Mouse (Mus musculus) common myeloid progenitor, adult 5-6 weeks (primary cell): Measurements from ENCODE around the gene Rnf220. TPM values are rescaled to one million over a fixed set of nuclear protein-coding genes. Genes with fewer than 3 reads are reported as not detected.

Experiments
- ATAC-seq: replicated peaks from 2 replicates; pipeline ENCODE4 v1.8.0; 2016; ENCODE audit warnings: low read depth, mild to moderate bottlenecking, moderate TSS enrichment, inconsistent platforms; ENCODE audit not compliant: poor library complexity, severe bottlenecking
- total RNA-seq: library from RNA; stranded (forward); fragments of 200-1000, 187-1606 nt; gene quantifications from 2 replicates; pipeline ENCODE4 v1.2.3, GENCODE M21; 2017

The Rnf220 gene
- total RNA-seq, 1 experiment from 2014 or later: 86.4 TPM

DNA sequence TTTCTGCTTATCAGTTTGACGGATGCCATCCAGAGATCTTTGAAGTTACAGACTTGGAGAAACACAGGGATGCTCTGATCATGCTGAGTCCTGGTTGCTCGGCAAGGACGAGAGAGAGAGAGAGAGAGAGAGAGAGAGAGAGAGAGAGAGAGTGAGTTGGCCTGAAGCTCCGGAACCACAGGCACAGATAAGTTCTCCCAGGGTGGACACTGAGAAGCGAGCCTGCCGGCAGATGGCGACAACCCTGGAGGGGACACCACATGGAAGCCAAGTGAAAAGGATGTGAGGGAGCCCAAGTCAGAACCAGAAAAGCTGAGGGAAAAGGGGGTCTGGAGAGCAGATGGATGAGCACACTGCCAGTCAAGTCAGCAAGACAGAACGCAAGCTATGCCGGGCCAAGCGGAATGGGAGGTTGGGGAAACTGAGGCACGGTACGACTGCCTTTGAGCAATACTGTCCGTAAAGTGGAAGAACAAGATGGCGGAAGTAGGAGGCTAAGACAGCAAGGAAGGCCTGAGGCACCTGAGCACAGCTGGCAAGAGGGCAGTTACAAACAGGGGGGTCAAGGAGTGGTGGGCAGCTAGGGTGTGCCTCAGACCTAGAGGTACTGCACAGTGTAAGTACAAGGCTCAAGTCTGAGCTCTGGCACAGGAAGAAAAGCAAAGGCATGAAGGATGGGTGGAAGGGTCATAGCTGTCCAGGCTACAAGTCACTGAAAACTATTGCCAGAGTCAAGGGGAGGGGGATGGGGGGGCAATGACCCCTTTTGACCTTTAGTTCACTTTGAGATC, 107.4 kb downstream of the Rnf220 start:
- no peak for ATAC-seq

DNA sequence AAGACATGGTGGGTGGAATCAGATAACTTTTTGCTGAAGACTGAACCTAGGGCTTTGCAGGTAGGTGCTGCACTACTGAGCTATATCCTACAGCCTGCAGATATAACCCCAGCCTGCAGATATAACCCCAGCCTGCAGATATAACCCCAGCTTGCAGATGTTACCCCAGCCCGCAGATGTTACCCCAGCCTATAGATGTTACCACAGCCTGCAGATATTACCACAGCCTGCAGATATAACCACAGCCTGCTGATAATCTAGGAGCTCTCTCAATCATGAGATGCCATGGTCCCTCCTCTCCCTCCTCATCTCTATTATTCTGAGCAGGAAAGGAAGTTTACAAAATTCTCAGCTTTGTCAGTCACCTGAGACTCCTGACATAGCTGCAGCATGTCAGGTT, 111.6 kb downstream of the Rnf220 start:
- ATAC-seq: peak; percentile 51

DNA sequence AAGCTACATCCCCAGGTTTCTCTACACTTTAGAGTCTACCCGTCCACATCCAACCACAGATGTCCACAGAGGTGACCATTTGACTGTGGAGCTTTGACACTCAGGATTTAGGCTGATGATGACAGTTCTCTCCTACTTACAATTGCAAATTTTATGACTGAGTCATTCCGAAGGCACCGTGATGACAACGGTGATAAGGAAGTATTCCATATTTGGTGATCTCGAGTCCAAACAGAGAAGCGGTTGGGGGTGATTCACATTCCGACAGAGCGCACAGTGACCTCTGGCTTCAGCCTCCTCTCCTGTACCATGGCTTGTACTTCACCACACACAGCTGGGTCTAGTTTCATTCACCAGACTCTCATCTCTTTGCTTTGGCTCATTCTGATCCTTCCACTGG, 115.0 kb downstream of the Rnf220 start:
- ATAC-seq: no peak

DNA sequence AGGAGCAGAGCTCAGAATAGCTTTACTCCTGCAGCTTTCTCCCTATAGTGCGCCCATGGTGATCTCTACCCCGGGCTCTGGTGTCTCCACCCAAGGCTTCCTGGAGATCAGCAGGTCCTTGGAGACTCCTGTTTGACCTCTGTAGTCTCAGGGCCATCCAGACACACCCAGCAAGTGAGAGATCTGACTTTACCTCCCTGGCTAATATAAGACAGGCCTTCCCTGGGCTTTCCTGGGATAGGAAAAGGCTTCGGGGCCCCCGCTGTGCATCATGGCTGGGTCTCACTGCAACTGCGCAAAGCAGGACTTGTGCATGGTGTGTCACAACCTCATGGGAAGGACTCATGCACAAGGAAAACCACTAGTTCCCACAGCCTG, 116.3 kb downstream of the Rnf220 start:
- ATAC-seq: no peak

DNA sequence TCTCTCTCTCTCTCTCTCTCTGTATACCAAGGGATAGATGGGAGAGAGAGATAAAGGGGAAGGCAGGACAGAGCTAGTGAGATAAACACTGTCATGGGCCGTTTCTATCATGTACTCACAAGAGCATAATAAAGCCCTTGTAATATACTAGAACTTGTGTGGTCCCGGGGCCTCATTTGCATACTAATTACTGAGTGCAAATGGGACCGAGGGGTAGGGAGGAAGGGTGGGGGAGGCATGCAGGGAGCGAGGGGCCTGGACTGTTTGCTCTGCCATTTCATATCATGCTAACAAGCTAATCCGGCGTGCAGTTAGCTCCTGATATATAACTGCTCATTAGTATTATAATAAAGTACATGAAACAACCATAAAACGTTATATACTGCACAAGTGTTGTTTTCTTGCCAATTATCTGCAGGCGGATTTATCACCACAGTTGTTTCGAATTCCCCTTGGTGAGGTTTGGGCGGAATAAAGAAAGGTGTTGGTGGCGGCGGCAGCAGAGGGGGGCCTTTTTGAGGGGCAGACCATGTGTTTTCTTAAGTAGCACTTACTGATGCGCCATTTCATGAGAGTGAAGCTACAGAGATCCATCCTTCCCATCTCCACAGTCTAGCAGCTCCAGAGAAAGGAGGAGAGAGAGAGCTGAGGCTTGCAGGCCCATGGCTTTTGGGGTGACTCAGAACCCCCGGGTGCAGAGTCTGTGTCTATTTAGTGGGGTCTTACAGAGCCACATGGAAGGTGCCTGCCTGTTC, 116.9 kb downstream of the Rnf220 start:
- ATAC-seq: no peak

DNA sequence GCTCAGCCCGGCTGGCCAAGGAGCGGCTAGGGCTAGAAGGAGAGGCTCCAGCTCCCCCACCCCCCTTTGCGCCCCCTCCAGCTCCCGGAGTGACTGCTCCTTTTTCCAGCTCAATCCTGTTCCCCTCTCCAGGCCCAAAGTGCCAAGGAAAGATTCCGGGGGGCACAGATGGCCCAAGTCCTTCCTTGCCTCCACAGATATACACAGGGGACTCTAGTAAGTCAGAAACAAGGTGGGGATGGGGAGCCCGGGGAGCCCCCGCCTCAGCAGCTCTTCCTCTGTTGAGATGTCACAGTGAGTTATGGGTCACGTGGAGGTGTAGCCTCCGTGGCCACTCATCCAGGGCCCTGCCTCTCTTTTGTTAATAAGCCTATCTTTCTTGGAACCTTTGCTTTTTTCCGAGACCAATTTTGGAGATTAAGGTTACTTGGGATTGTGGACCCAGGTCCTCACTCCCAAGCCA, 122.7 kb downstream of the Rnf220 start:
- ATAC-seq: no peak

DNA sequence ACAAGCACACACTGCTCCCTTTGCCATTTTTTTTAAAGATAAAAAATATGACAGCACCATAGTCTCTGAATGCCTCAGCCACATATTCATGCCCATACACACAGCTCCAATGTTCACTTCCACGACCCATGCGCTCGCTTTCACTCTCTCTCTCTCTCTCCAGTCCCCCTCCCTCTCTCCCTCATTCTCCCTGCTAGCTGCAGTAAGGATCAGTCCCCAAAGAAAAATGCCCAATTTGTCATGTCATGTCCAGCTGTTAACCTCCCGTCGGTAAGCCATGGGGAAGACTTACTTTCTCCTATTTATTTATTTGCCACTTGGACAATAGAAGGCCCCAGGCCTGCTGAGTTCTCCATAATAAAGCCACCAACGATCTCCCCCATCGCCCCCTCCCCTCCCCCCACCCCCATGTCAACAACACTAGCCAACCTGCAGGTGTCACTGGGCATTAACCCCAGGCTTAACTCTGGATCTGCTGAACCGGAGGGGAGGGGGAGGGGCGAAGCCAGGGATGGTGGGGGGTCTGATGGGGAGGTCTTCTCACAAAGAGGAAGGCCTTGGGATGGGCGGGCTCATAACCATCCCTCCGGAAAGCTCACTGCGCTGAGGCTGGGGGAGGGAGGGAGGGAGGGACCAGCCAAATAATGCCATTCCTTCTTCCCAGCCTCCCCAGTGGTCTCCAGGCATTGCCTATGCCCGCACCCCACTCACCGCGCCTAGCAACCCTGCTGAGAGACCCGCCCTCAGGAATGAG, 123.4 kb downstream of the Rnf220 start:
- ATAC-seq: no peak

DNA sequence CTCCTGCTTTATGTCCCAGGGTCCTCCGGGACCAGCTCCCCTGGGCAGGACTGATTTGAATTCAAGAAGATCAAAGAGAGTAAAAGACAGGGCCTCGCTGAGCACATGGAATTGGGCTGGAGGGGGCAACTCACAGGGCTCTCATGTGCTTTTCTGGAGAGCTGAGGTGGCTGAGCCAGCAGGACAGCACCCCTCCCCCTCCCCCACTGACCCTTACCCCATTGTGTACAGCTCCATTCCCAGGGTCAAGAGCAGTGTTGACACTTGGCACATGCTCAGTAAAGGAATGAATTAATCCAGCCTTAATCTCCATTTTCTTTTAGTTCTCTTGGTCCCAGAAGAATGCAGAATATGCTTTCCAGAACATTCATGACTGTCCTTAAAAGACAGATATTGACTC, 125.0 kb downstream of the Rnf220 start:
- no peak for ATAC-seq

DNA sequence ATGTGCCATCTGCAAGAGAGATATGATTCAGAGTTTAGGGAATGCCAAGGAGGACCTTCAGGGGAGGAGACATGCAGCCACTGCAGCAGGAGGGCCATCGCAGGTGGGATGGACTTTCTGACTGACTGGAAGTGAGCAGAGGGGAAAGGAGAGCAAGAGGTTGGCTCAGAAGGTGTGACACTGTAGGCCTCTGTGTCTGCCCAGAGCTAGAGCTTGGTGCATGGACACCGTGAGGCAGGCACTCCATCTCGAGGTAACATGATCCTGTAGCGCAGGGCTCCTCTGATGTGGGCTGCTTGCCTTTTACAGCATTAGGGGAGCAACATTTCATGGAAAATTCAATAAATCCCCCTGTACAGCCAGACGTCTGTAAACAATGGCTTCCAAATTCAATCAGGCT, 126.5 kb downstream of the Rnf220 start:
- no peak for ATAC-seq

DNA sequence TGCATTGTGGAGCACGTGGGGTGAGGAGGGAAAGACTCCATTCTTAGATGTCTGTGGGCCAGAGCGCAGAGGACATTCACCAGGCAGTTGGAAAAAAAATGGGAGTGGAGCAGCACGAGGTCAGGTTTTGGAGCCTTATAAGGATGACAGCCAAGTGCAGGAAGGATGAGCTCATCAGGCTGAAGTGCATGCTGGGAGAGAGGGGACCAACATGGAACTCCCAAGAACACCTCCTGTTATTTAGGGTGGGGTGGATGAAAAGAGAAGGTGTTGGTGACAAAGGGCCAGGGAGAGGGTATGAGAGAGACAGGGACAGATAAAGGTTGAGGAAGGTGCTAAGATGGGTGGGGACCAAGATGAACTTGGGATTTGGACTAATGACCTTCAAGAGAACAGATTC, 127.3 kb downstream of the Rnf220 start:
- no peak for ATAC-seq

DNA sequence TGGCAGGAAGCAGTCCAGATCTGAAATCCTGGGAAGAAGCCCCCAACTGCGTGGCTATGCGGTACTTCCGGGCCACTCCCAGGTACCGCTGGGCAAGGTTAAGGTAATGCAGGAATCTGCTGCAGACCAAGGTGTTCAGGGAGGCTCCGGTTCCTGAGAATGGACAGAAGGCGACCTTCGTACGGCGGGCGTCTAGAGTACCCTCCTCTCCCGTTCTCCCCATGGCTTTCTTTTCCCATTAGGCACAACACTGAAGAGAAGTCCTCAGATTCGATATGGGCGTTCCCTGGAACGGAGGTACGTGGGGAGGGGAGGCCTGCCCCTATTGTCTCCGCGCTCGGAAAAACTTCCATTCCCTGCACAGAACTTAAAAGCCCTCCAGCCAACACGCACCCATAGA, 129.5 kb downstream of the Rnf220 start:
- no peak for ATAC-seq

DNA sequence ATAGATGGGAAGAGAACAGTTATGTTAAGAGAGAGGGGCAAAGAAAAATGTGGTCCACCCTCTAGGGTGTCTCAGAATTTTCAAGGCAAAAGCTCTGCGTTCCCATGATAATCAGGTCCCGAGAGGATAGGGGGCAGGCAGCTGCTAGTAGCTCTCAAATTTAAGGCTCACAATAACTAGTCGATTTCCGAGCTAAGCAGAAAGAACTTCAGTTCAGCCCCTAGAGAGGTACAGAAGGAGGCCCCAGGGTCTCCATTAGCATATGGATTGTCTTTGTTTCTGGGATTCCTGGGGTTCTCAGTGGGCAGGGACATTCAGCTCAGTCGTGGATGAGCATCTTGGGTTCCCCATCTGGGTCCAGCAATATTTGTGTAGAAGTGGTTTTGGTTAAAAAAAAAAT, 134.8 kb downstream of the Rnf220 start:
- ATAC-seq: no peak

DNA sequence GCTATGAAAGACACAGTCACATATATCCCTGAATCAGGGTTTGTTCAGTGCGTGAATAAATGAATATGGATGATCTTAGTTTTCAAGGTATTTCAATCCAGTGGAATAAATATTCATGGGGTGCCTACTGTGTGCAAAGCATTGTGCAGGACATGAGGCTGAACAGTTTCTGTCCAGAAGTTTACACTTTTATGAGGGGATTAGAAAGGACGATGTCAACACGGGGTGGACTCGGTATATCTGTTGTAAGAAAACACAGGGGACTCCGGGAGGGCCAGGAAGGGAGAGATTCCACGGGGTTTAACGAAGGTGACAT, 135.3 kb downstream of the Rnf220 start:
- ATAC-seq: no peak

DNA sequence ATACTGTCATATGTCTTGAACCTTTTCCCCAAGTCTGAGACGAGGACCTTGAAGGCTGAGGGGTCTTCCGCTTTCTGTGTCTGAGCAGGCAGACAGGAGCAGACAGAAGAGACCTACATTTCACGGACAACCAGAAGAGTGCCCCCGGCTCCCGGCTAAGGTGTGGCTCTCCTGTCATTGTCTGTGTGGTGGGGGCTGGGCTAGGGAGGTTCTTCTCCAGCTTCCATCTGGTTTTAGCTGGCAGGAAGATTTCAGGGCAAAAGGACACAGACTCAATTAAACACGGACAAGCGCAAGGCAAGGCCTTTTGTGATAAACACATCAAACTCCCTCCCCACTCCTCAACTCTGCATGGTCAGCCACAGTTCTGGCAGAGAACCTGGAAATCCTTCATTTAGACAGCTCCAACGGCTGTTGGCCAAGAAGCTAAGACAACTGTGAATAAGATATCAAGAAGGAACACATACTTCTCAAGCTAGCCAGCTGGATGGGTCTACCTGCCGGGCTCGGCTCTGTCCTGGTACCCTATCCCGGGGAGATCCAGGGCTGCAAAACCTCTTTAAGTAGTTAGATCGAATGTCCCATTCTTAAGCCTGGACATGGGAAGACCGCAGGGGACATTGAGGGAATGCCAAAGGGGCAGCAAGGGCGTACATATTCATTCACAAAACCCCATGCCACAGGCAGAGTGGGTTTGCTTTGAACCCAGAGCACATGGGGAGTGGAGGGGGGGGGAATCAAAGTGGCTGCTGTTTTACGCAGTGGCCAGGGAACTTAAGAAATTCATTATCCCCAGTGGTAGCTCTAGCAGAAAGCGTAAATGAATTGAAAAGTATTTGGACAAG, 135.9 kb downstream of the Rnf220 start:
- ATAC-seq: no peak

DNA sequence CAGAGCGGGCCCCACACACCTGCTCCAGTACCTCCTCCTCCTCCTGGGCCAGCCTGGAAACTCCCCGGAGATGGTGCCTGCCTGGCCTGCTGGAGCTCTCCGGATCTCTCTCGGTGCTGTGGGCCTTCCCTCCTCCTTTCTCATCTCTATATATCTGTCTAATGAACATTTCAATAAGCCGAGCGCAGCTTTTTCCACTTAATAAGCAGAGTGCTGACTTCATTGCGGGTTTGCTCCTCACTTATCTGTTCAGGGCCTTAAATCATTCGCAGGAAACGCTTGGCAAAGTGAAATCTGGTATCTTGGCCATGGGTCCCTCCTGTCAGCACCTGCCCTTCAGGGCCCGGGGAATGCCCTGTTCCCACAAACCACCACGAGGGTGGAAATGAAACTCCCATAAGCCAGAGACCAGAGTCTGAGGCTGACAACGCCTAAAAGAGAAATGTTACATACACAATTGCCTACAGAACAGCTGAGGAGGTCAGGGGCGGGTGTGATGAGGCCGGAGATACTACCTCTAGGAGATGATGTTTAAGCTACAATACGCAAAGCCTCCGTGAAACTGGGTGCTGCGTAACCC, 137.0 kb downstream of the Rnf220 start:
- ATAC-seq: peak; percentile 69

DNA sequence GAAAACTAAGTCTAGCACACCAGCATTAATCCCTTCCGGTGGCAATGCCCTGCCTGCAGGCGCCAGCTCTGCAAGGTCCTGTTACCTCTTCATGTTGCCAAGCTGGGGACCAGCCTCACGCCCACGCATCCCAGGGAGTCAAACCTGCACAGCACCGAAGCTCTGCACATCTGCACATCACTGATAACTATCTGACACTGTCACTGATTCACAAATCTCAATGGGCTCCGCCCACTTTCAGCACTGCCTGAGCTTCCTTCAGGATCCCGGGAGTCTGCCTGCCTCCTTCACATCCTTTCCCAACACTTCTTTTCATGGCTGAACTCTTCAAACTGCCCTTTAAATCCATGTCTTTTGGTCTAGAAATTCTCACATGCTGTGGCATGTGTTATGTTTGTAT, 138.9 kb downstream of the Rnf220 start:
- ATAC-seq: no peak

DNA sequence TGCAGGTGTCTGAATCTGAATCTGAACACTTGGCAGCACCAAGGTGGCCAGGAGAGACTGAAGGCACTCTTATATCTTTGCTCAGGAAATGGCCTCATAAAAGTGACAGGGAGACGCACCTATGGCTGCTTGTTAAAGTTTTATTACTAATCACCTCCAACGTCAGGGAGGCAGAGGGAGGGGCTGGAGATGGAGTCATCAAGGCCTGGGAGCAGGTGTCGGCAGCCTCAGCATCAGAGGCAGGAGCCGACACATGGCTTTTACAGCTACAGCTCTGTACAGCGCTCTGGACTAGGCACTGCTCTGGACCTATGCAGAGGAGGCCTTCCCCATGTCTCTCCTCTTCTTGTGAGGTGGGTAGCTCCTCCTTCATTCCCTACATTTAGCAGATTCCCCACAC, 139.7 kb downstream of the Rnf220 start:
- no peak for ATAC-seq

DNA sequence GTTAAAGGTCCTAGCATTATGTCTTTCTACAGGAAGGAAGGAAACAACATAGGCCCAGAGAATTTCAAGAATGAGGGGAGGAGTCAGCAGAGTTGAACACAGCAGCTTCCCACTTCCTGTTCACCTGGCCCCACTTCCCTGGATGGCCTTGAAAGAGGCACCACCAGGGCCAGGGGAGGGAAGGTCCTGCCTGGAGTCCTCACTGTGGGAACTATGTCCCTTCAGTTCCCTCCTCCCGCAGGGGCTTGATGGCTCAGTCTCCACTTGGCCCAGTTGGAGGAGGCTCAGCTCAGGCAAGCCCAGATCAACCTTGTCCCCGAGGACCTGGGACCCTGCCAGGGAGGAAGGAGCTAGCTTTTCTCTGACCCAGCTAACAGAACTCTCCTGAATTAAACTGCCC, 140.6 kb downstream of the Rnf220 start:
- ATAC-seq: no peak

DNA sequence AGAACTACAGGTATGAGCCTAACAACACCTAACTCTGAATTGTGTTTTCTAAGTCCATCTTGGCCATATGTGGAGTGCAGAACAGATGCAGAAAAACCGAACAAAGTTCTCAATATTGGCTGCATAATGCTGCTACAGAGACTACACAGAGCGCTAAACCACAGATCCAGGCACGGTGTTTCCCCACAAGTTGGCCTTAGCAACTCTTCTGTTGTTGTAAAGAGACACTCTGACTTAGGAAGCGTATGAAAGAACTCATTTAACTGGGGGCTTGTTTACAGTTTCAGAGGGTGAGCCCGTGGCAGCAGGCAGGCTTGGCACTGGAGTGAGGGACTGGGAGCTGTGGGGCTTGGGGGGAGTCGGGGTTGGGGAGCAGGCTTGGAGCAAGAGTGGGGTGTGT, 142.2 kb downstream of the Rnf220 start:
- ATAC-seq: no peak

DNA sequence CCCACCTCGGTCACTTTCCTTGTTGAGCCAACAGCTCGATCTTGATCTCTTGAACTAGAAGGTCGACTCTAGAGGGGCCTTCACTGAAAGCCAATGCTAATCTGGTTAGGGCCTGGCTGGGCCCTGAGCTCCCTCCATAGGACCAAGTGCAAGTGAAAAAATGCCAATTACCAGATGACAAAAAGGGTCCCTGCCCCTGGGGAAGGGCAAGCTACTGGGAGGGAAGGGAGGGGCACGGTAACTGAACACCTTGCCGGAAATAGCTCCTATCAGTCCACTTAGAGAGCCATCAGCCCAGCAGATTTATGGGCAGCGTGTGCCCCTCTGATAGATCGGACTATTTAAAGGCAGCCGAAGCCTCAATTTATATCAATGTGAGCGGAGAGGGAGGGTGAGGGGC, 143.9 kb downstream of the Rnf220 start:
- ATAC-seq: no peak
